Mouse (Mus musculus) C2C12 (cell line): ENCODE results near the gene Foxd3. TPM values are rescaled to one million over a fixed set of nuclear protein-coding genes. Genes with fewer than 3 reads are reported as not detected.

Experiments used
- H3K27me3 ChIP-seq: one replicate; pipeline ENCODE4 v1.6.1; 2011; ENCODE audit not compliant: control insufficient read depth, insufficient read depth, insufficient read length
- H3K36me3 ChIP-seq: one replicate; pipeline ENCODE4 v1.6.1; 2011; ENCODE audit not compliant: control insufficient read depth, insufficient read depth
- H3K4me3 ChIP-seq: one replicate; pipeline ENCODE4 v1.5.1; 2011; ENCODE audit warnings: mild to moderate bottlenecking, control low read depth; ENCODE audit not compliant: poor library complexity, insufficient read depth, severe bottlenecking
- H3K79me2 ChIP-seq: one replicate; pipeline ENCODE4 v1.6.1; 2011; ENCODE audit not compliant: control insufficient read depth, insufficient read depth
- H3K79me3 ChIP-seq: one replicate; pipeline ENCODE4 v1.6.1; 2011; ENCODE audit warnings: low read depth, control low read depth
- H3ac ChIP-seq: one replicate; pipeline ENCODE3; 2011; ENCODE audit warnings: low read depth; ENCODE audit not compliant: control insufficient read depth, insufficient read length
- CEBPB ChIP-seq: IDR thresholded peaks from one replicate; pipeline ENCODE4 v1.6.1; 2011; ENCODE audit warnings: low read depth, mild to moderate bottlenecking, control low read depth, moderate library complexity
- CTCF ChIP-seq: IDR thresholded peaks from one replicate; pipeline ENCODE4 v1.5.1; 2011; ENCODE audit not compliant: control insufficient read depth, insufficient read depth, insufficient read length
- FOSL1 ChIP-seq: IDR thresholded peaks from one replicate; pipeline ENCODE4 v1.8.0; 2011; ENCODE audit warnings: mild to moderate bottlenecking, low read length; ENCODE audit not compliant: poor library complexity, insufficient read depth, severe bottlenecking
- MAX ChIP-seq: IDR thresholded peaks from one replicate; pipeline ENCODE4 v1.6.1; 2011; ENCODE audit warnings: mild to moderate bottlenecking, control low read depth
- MYOD1 ChIP-seq: IDR thresholded peaks from one replicate; pipeline ENCODE4 v1.6.1; 2011; ENCODE audit warnings: low read depth; ENCODE audit not compliant: control insufficient read depth, insufficient read length
- MYOG ChIP-seq: IDR thresholded peaks from one replicate; pipeline ENCODE4 v1.6.1; 2011; ENCODE audit not compliant: control insufficient read depth, insufficient read length; ENCODE audit errors: extremely low read depth
- USF1 ChIP-seq: IDR thresholded peaks from one replicate; pipeline ENCODE4 v1.6.1; 2011; ENCODE audit warnings: low read depth, mild to moderate bottlenecking, control low read depth, moderate library complexity
- polyA plus RNA-seq: library from polyadenylated mRNA; unstranded; fragments of >200 nt; fragmentation: generic; extraction: Trizol; gene quantifications from one replicate; pipeline ENCODE4 v1.2.1, GENCODE M21; 2012; ENCODE audit warnings: missing spikeins

Foxd3 gene
- polyA plus RNA-seq, 1 experiment, result not detected

DNA sequence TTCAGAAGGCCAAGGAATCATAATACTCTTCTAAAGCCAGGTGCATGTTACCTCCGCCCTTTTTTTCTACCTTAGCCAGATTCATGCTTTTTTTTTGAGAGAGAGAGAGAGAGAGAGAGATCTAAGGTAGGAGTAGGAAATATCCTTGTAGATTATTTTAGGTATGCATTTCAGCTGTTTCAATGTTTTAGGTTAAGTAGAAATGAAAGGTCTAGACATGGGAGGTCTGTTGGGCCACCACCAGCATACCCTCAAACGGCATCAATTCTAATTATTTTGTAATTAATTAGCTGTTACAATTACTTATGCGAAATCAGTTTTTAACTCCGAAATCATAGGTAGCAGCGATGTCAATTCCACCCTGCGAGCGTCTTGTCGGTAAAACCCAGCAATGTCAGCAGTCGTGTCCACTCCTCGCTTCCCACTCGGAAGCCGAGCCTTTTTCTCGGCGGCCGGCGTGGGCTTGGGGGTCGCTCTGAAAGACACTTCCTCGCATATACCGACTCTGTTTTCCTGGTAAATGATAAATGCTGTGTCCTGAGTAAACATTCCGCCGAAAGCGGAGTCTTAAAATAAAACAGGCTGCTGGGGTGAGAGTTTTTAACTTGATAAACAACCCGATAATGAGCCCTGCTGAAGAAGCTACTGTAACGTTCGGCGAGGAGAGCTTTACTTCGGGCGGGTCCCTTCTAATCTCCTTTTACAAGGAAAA, 3.4 kb downstream of the Foxd3 start:
- Histone ChIP-seq H3K79me2 (no peaks in the 10 kb centered on the region), H3K79me3 (no peaks in the 10 kb centered on the region), H3K27me3 (no peaks in the 10 kb centered on the region), H3K4me3 (no peak overlapping the region), H3ac (no peak overlapping the region), H3K36me3 (no peaks in the 10 kb centered on the region)
- TF ChIP-seq MAX (no peak), MYOD1 (no peak), CEBPB (no peak), USF1 (no peak), MYOG (no peak), CTCF (no peak), FOSL1 (no peak)

DNA sequence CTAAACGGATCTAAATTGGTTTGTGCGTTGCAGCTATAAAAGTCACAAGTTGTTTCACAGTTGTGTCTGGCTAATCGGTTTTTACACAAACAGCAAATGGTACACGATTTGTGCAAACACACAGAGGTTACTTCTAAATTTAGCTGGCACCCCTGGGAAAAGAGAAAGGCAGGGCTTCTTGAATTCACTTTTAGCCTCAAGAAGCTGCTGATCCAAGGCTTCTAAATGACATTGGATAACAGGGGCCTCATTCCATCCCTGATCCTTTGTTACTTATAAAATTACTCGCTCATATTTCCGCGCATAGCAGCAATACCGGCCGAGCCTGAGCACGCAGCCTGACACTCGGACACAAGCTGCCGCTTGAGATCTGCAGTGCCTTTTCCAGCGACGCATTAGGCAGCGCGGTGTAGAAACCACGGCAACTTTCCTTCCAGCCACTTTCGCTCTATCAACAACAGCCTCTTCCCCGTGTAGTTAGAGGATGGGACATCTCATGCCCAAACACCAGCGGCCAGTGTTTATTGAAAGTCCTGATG, 4.0 kb downstream of the Foxd3 start:
- no peaks in the 10 kb centered on the region for H3K27me3 ChIP-seq
- no peaks in the 10 kb centered on the region for H3K36me3 ChIP-seq
- TF ChIP-seq MYOG (no peak), MYOD1 (no peak), CTCF (no peak), CEBPB (no peak), USF1 (no peak), FOSL1 (no peak), MAX (no peak)
- H3K79me2 ChIP-seq, result no peaks in the 10 kb centered on the region
- no peak overlapping the region for H3K4me3 ChIP-seq
- no peak overlapping the region for H3ac ChIP-seq
- no peaks in the 10 kb centered on the region for H3K79me3 ChIP-seq

DNA sequence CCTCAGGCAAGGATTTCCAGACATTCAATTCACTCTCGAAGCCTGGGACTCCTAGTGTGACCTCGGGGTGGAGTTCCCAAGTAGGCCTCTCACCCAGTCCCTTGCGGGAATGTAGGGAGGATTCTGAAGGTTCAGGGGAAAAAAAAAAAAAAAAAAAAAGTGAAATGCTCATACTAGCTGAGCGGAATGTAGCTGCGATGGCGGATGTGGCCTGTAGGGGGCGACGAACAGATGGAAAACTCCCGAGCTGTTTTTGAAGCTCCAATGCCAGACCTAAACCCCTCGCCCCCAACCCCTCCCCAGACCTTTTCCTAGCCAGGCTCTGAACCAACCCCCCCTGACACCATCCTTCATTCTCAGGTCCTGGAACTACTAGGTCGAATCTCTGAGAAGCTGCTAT, 4.9 kb downstream of the Foxd3 start:
- Histone ChIP-seq H3K4me3 (no peak overlapping the region), H3K36me3 (no peaks in the 10 kb centered on the region), H3ac (no peak overlapping the region), H3K27me3 (no peaks in the 10 kb centered on the region), H3K79me3 (no peaks in the 10 kb centered on the region), H3K79me2 (no peaks in the 10 kb centered on the region)
- TF ChIP-seq MYOG, result no peak
- no peak for TF ChIP-seq FOSL1
- peak; percentile 13 for TF ChIP-seq CTCF
- TF ChIP-seq USF1, result no peak
- TF ChIP-seq CEBPB, result no peak

DNA sequence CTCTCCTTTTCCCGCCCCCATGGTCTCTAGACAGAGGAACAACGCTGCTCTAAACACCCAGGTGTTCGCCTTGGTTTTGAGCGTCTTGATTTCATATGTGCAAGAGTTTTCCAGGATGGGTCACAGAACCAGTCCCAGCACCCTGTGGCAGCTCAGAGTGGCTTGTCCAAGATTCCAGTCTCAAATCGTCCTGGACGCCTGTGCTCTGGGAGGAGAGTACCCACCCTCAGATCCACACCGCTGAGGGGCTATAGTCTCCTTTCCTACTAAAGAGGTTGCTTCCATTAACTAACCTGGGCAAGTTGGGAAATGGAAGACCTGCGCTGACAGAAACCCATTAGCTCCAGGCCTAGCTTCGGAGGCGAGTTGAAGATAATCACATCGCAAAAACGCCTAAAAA, 5.9 kb downstream of the Foxd3 start:
- Histone ChIP-seq H3K79me2 (no peaks in the 10 kb centered on the region), H3K79me3 (no peaks in the 10 kb centered on the region), H3K36me3 (no peaks in the 10 kb centered on the region), H3K4me3 (no peak overlapping the region), H3K27me3 (no peaks in the 10 kb centered on the region), H3ac (no peak overlapping the region)
- TF ChIP-seq CTCF (no peak), FOSL1 (no peak), MAX (no peak), CEBPB (no peak)

DNA sequence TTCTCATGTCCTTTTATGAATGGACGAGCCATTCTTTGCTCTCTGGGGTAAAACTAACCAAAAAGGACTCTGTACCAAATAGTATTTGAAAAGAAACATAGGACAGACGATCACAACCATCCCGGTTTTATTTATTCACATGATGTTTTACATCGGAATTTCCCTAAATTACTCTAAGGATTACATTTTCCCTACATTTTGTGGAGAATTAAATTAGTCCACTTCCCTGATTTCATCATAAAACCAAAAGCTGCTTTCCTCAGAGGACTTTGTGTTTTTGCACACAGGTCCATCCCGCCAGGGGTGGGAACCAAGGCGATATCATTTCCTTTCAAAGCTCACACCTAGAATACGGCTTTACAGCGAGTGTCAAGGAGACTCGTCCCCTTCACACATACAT, 6.3 kb downstream of the Foxd3 start:
- Histone ChIP-seq H3K4me3 (no peak overlapping the region), H3K36me3 (no peaks in the 10 kb centered on the region), H3K79me3 (no peaks in the 10 kb centered on the region), H3K27me3 (no peaks in the 10 kb centered on the region), H3K79me2 (no peaks in the 10 kb centered on the region), H3ac (no peak overlapping the region)
- TF ChIP-seq MAX (no peak), CEBPB (no peak), MYOD1 (no peak), MYOG (no peak), CTCF (no peak)
